Mouse (Mus musculus) CD8-positive naive resting alpha-beta T cell, adult 2 months (primary cell): ENCODE measurements around the gene 4933405L10Rik.

Source experiments
- DNase-seq, 2 experiments: peaks; one replicate each; pipeline ENCODE4 v3.0.0; 2022; ENCODE audit warnings: low read depth in 2 of 2, low spot score in 2 of 2

Gene 4933405L10Rik

GRCm38 (mm10) chr8:105707498-105708403, at the start of gene 4933405L10Rik, which contains the start of gene Enkd1:
TSS of gene 4933405L10Rik (plus strand) at chr8:105707655.
TSS of gene Enkd1 (minus strand) at chr8:105708210.
- DNase-seq: peak; percentile 61 to 84

GRCm38 (mm10) chr8:105661167-105661566, 46.3 kb upstream of the 4933405L10Rik start:
- peak; percentile 35 to 55 for DNase-seq

- no peak for DNase-seq
These were observed 29.6 kb upstream of the 4933405L10Rik start for GRCm38 (mm10) chr8:105677891-105678290.

- DNase-seq: no peak
These were observed 22.1 kb upstream of the 4933405L10Rik start for GRCm38 (mm10) chr8:105685325-105685724.

- DNase-seq: peak; percentile 84 to 95
These were observed 21.6 kb upstream of the 4933405L10Rik start, which contains the start of gene Carmil2 for GRCm38 (mm10) chr8:105685796-105686308. TSS of gene Carmil2 (plus strand) at chr8:105686274.

GRCm38 (mm10) chr8:105686551-105686950, 20.9 kb upstream of the 4933405L10Rik start:
- DNase-seq: no peak

GRCm38 (mm10) chr8:105687512-105687911, 19.9 kb upstream of the 4933405L10Rik start:
- DNase-seq: no peak

GRCm38 (mm10) chr8:105688242-105688752, 19.2 kb upstream of the 4933405L10Rik start:
- no peak for DNase-seq

- no peak for DNase-seq
These were observed 18.0 kb upstream of the 4933405L10Rik start for GRCm38 (mm10) chr8:105689256-105689982.

GRCm38 (mm10) chr8:105689983-105690360, 17.5 kb upstream of the 4933405L10Rik start:
- DNase-seq: no peak

GRCm38 (mm10) chr8:105690978-105691377, 16.5 kb upstream of the 4933405L10Rik start:
- DNase-seq: no peak

GRCm38 (mm10) chr8:105692449-105693182, 14.8 kb upstream of the 4933405L10Rik start:
- DNase-seq: no peak

- DNase-seq: no peak
These were observed 13.8 kb upstream of the 4933405L10Rik start for GRCm38 (mm10) chr8:105693648-105694047.

- no peak for DNase-seq
These were observed 13.2 kb upstream of the 4933405L10Rik start for GRCm38 (mm10) chr8:105694051-105694799.

GRCm38 (mm10) chr8:105695080-105695780, 12.2 kb upstream of the 4933405L10Rik start:
- no peak for DNase-seq

GRCm38 (mm10) chr8:105697196-105697780, 10.2 kb upstream of the 4933405L10Rik start:
- DNase-seq: no peak

GRCm38 (mm10) chr8:105698734-105699133, 8.7 kb upstream of the 4933405L10Rik start:
- DNase-seq: no peak

GRCm38 (mm10) chr8:105699488-105700215, 7.8 kb upstream of the 4933405L10Rik start:
- no peak for DNase-seq
